Mouse (Mus musculus) heart, embryonic 10.5 days (tissue): ENCODE measurements around the gene Tnrc6b. TPM values are rescaled to one million over a fixed set of nuclear protein-coding genes. Genes with fewer than 3 reads are reported as not detected.

ENCODE experiments used
- DNase-seq: peaks from one replicate; pipeline ENCODE4 v3.0.0-alpha.2; 2017; ENCODE audit warnings: low spot score
- H3K27ac ChIP-seq: fragments of 300-500 bp; sonication (generic); 2 replicates; pipeline ENCODE4 v1.5.1; 2016; ENCODE audit warnings: mild to moderate bottlenecking
- H3K27me3 ChIP-seq: fragments of 300-500 bp; sonication (generic); 2 replicates; pipeline ENCODE4 v1.6.1; 2016; ENCODE audit warnings: mild to moderate bottlenecking; ENCODE audit not compliant: poor library complexity, insufficient read depth, severe bottlenecking
- H3K36me3 ChIP-seq: fragments of 300-500 bp; sonication (generic); 2 replicates; pipeline ENCODE4 v1.6.1; 2016; ENCODE audit warnings: mild to moderate bottlenecking, moderate library complexity
- H3K4me1 ChIP-seq: fragments of 300-500 bp; sonication (generic); 2 replicates; pipeline ENCODE4 v1.6.1; 2016; ENCODE audit warnings: mild to moderate bottlenecking
- H3K4me3 ChIP-seq: fragments of 300-500 bp; sonication (generic); 2 replicates; pipeline ENCODE4 v1.5.1; 2016; ENCODE audit warnings: mild to moderate bottlenecking, moderate library complexity
- H3K9me3 ChIP-seq: fragments of 300-500 bp; sonication (generic); 2 replicates; pipeline ENCODE4 v1.6.1; 2016; ENCODE audit warnings: mild to moderate bottlenecking, moderate library complexity
- WGBS: fragments of 180-500 bp; shearing (Covaris S2); methylation state at CpG from one replicate; pipeline ENCODE4 v1.1.7; 2016; 5-methylcytosine and 5-hydroxymethylcytosine counted together
- polyA plus RNA-seq: library from polyadenylated mRNA; unstranded; fragments of >200 nt; fragmentation: Nextera tagmentation; extraction: Ambion mirVana; gene quantifications from 2 replicates; pipeline ENCODE4 v1.2.1, GENCODE M21; 2016

Tnrc6b gene
- 28.5 and 40.2 TPM in 2 replicates for polyA plus RNA-seq

GRCm38 (mm10) chr15:80710608-80711363, at the start of gene Tnrc6b:
Gene Tnrc6b, plus strand, starts transcription at chr15:80711313.
- Histone ChIP-seq H3K4me1 (peaks cover 18% of the 10 kb centered on the region), H3K4me3 (peak within 1 kb of the TSS; percentile 95), H3K36me3 (no peaks in the 10 kb centered on the region), H3K27me3 (no peaks in the 10 kb centered on the region), H3K9me3 (no peaks in the 10 kb centered on the region), H3K27ac (peak within 1 kb of the TSS; percentile 95)
- DNase-seq, result peak; percentile 100
- under 1% methylated on average over 39 of the region's 39 CpGs for WGBS

GRCm38 (mm10) chr15:80664444-80664843, 46.7 kb upstream of the Tnrc6b start:
- no peaks in the 10 kb centered on the region for H3K36me3 ChIP-seq
- H3K9me3 ChIP-seq, result no peaks in the 10 kb centered on the region
- peaks cover 10% of the 10 kb centered on the region for H3K4me1 ChIP-seq
- H3K4me3 ChIP-seq, result no peak overlapping the region
- H3K27me3 ChIP-seq, result peaks cover 14% of the 10 kb centered on the region
- no peak overlapping the region for H3K27ac ChIP-seq
- DNase-seq, result no peak
- 58% methylated on average over 4 of the region's 4 CpGs for WGBS

- Histone ChIP-seq H3K27ac (peak within 1 kb of the TSS; percentile 54), H3K4me3 (peak within 1 kb of the TSS; percentile 61), H3K4me1 (peaks cover 12% of the 10 kb centered on the region), H3K36me3 (no peaks in the 10 kb centered on the region), H3K27me3 (peaks cover 71% of the 10 kb centered on the region), H3K9me3 (no peaks in the 10 kb centered on the region)
- DNase-seq, result no peak
- WGBS, result 4% methylated on average over 85 of the region's 85 CpGs
Measured at GRCm38 (mm10) chr15:80671295-80672252, 39.5 kb upstream of the Tnrc6b start, which contains the start of gene Fam83f. Gene Fam83f, plus strand, starts transcription at chr15:80671847.

GRCm38 (mm10) chr15:80672810-80673209, 38.3 kb upstream of the Tnrc6b start:
- peaks cover 78% of the 10 kb centered on the region for H3K27me3 ChIP-seq
- no peak for DNase-seq
- H3K36me3 ChIP-seq, result no peaks in the 10 kb centered on the region
- WGBS, result 45% methylated on average over 2 of the region's 2 CpGs
- no peak overlapping the region for H3K4me3 ChIP-seq
- H3K4me1 ChIP-seq, result peaks cover 17% of the 10 kb centered on the region
- no peak overlapping the region for H3K27ac ChIP-seq
- H3K9me3 ChIP-seq, result no peaks in the 10 kb centered on the region

GRCm38 (mm10) chr15:80673337-80674095, 37.6 kb upstream of the Tnrc6b start:
- H3K9me3 ChIP-seq, result no peaks in the 10 kb centered on the region
- no peak for DNase-seq
- 77% methylated on average over 4 of the region's 4 CpGs for WGBS
- H3K4me3 ChIP-seq, result no peak overlapping the region
- H3K4me1 ChIP-seq, result peaks cover 24% of the 10 kb centered on the region
- H3K27ac ChIP-seq, result no peak overlapping the region
- no peaks in the 10 kb centered on the region for H3K36me3 ChIP-seq
- H3K27me3 ChIP-seq, result peaks cover 82% of the 10 kb centered on the region

GRCm38 (mm10) chr15:80674700-80675099, 36.4 kb upstream of the Tnrc6b start:
- DNase-seq, result no peak
- Histone ChIP-seq H3K36me3 (no peaks in the 10 kb centered on the region), H3K27ac (no peak overlapping the region), H3K9me3 (no peaks in the 10 kb centered on the region), H3K4me3 (no peak overlapping the region), H3K4me1 (peaks cover 35% of the 10 kb centered on the region), H3K27me3 (peaks cover 78% of the 10 kb centered on the region)
- WGBS, result 87% methylated on average over 6 of the region's 6 CpGs

GRCm38 (mm10) chr15:80679515-80680215, 31.4 kb upstream of the Tnrc6b start:
- Histone ChIP-seq H3K4me1 (peaks cover 59% of the 10 kb centered on the region), H3K9me3 (no peaks in the 10 kb centered on the region), H3K36me3 (no peaks in the 10 kb centered on the region), H3K27ac (peak overlapping the region; percentile 12; the same call in 1 of the 2 replicates), H3K4me3 (no peak overlapping the region), H3K27me3 (peaks cover 44% of the 10 kb centered on the region)
- WGBS, result 45% methylated on average over 8 of the region's 8 CpGs
- DNase-seq, result no peak

GRCm38 (mm10) chr15:80680347-80681030, 30.6 kb upstream of the Tnrc6b start:
- no peak overlapping the region for H3K4me3 ChIP-seq
- 43% methylated on average over 7 of the region's 7 CpGs for WGBS
- H3K36me3 ChIP-seq, result no peaks in the 10 kb centered on the region
- DNase-seq, result no peak
- peaks cover 43% of the 10 kb centered on the region for H3K27me3 ChIP-seq
- peaks cover 67% of the 10 kb centered on the region for H3K4me1 ChIP-seq
- H3K9me3 ChIP-seq, result no peaks in the 10 kb centered on the region
- H3K27ac ChIP-seq, result peak overlapping the region; percentile 65

- Histone ChIP-seq H3K27me3 (peaks cover 43% of the 10 kb centered on the region), H3K4me1 (peaks cover 68% of the 10 kb centered on the region), H3K36me3 (no peaks in the 10 kb centered on the region), H3K9me3 (no peaks in the 10 kb centered on the region), H3K27ac (peak overlapping the region; percentile 39), H3K4me3 (no peak overlapping the region)
- DNase-seq, result no peak
- 75% methylated on average over 4 of the region's 4 CpGs for WGBS
Measured at GRCm38 (mm10) chr15:80681466-80681881, 29.6 kb upstream of the Tnrc6b start.

GRCm38 (mm10) chr15:80682343-80682742, 28.8 kb upstream of the Tnrc6b start:
- Histone ChIP-seq H3K4me1 (peaks cover 68% of the 10 kb centered on the region), H3K36me3 (no peaks in the 10 kb centered on the region), H3K4me3 (no peak overlapping the region), H3K27me3 (peaks cover 48% of the 10 kb centered on the region), H3K27ac (no peak overlapping the region), H3K9me3 (no peaks in the 10 kb centered on the region)
- DNase-seq, result no peak
- WGBS, result 79% methylated on average over 8 of the region's 8 CpGs

GRCm38 (mm10) chr15:80683151-80683550, 28.0 kb upstream of the Tnrc6b start:
- Histone ChIP-seq H3K9me3 (no peaks in the 10 kb centered on the region), H3K4me3 (no peak overlapping the region), H3K36me3 (no peaks in the 10 kb centered on the region), H3K27me3 (peaks cover 50% of the 10 kb centered on the region), H3K4me1 (peaks cover 60% of the 10 kb centered on the region), H3K27ac (no peak overlapping the region)
- WGBS, result 71% methylated on average over 6 of the region's 6 CpGs
- no peak for DNase-seq
